Mouse (Mus musculus) liver, postnatal 0 days (tissue): ENCODE measurements at regions not wholly inside any gene's neighbourhood (a gene's known extent, or its start where the extent isn't known, plus 50 kb on each side); places are given as distances from the start of the nearest gene placed in this dataset.

ENCODE experiments used
- ATAC-seq: fragments of 200-750 bp; cut with Nextera tagmentation; 2 replicates; pipeline ENCODE4 v1.8.0; 2017; ENCODE audit warnings: mild to moderate bottlenecking, moderate library complexity
- DNase-seq: peaks from one replicate; pipeline ENCODE4 v3.0.0-alpha.2; 2016
- H3K27ac ChIP-seq: fragments of 300-500 bp; sonication (generic); 2 replicates; pipeline ENCODE4 v1.5.1; 2014; ENCODE audit warnings: antibody characterized with exemption, moderate library complexity, mild to moderate bottlenecking, low read depth
- H3K27me3 ChIP-seq: fragments of 300-500 bp; sonication (generic); 2 replicates; pipeline ENCODE4 v1.6.1; 2014; ENCODE audit warnings: low read length, control low read depth, mixed read lengths; ENCODE audit not compliant: insufficient read depth
- H3K36me3 ChIP-seq: fragments of 300-500 bp; sonication (generic); replicated peaks from 2 replicates; pipeline ENCODE4 v1.6.1; 2014; ENCODE audit warnings: mild to moderate bottlenecking, control low read depth, low read length, moderate library complexity, mixed read lengths; ENCODE audit not compliant: insufficient read depth
- H3K4me1 ChIP-seq: fragments of 300-500 bp; sonication (generic); 2 replicates; pipeline ENCODE4 v1.6.1; 2014; ENCODE audit warnings: antibody characterized with exemption, mild to moderate bottlenecking, control low read depth; ENCODE audit not compliant: insufficient read depth
- H3K4me2 ChIP-seq: fragments of 300-500 bp; sonication (generic); 2 replicates; pipeline ENCODE4 v1.6.1; 2014; ENCODE audit warnings: low read depth, mild to moderate bottlenecking, low read length, moderate library complexity, mixed read lengths
- H3K4me3 ChIP-seq: fragments of 300-500 bp; sonication (generic); 2 replicates; pipeline ENCODE4 v1.5.1; 2014; ENCODE audit warnings: low read depth, low read length
- H3K9ac ChIP-seq: fragments of 300-500 bp; sonication (generic); replicated peaks from 2 replicates; pipeline ENCODE4 v1.6.1; 2014; ENCODE audit warnings: mild to moderate bottlenecking, moderate library complexity
- H3K9me3 ChIP-seq: fragments of 300-500 bp; sonication (generic); 2 replicates; pipeline ENCODE4 v1.6.1; 2016; ENCODE audit warnings: mild to moderate bottlenecking, control low read depth, low read length, mixed read lengths
- CTCF ChIP-seq: sonication (generic); IDR thresholded peaks from 2 replicates; pipeline ENCODE4 v1.5.1; 2016; ENCODE audit warnings: antibody characterized with exemption, low read depth
- EP300 ChIP-seq: IDR thresholded peaks from 2 replicates; pipeline ENCODE4 v1.6.1; 2016; ENCODE audit warnings: antibody characterized with exemption, low read depth, mild to moderate bottlenecking
- WGBS: fragments of 180-500 bp; shearing (Covaris S2); extraction: QIAGEN DNeasy Blood & Tissue Kit; methylation state at CpG from one replicate; pipeline ENCODE4 v1.1.7; 2014; ENCODE audit not compliant: insufficient replicate concordance; 5-methylcytosine and 5-hydroxymethylcytosine counted together

DNA sequence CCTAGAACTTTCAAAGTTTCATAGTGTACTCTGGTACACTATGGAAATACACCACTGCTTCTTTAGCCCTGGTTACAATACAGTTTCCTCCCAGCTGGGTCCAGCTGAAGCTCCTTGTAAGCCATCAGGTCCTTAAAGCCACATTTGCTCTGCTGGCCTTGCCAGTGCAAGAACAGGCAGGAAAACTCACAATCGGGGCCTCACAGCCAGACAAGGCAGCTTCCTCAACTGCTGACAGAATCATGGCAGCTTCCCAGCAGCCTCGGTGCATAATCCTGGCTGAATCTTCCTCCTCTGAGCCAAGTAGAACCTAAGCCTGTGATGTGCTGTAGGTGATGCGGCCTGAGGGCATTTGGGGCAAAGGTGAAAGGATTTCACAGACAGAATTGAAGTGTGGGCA lies 320.5 kb upstream of the Zmiz1 start:
- Histone ChIP-seq H3K9ac (no peak overlapping the region), H3K9me3 (no peaks in the 10 kb centered on the region), H3K27ac (no peak overlapping the region), H3K36me3 (no peaks in the 10 kb centered on the region), H3K4me2 (no peak overlapping the region), H3K4me1 (no peaks in the 10 kb centered on the region), H3K27me3 (no peaks in the 10 kb centered on the region), H3K4me3 (no peak overlapping the region)
- ATAC-seq (no peak), DNase-seq (no peak)
- WGBS, result 37% methylated on average over 3 of the region's 3 CpGs
- TF ChIP-seq EP300 (no peak), CTCF (no peak)

DNA sequence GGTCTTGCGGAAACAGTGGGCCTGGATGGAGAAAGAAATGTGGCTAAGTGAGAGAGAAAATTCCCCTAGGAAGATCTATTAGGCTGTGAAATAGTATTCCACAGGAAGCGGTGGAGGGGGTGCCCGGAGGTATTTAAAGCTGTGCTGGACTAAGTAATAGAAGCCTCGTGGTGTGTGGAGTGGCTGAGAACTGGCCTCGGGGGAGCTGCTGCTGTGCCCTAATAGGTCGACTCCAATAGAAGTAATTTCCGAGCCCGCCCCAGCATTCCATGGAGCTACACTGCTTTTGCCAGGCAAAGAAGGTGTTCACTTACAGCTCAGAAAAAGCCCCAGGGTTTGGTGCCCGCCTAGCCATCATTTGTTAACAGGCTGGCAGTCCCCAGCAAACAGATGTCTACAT lies 317.1 kb upstream of the Zmiz1 start:
- no peak overlapping the region for H3K9ac ChIP-seq
- no peaks in the 10 kb centered on the region for H3K9me3 ChIP-seq
- TF ChIP-seq CTCF (no peak), EP300 (no peak)
- no peaks in the 10 kb centered on the region for H3K36me3 ChIP-seq
- H3K4me2 ChIP-seq, result no peak overlapping the region
- 69% methylated on average over 9 of the region's 9 CpGs for WGBS
- no peaks in the 10 kb centered on the region for H3K27me3 ChIP-seq
- no peak overlapping the region for H3K4me3 ChIP-seq
- DNase-seq, result no peak
- H3K27ac ChIP-seq, result no peak overlapping the region
- ATAC-seq, result no peak
- H3K4me1 ChIP-seq, result no peaks in the 10 kb centered on the region

DNA sequence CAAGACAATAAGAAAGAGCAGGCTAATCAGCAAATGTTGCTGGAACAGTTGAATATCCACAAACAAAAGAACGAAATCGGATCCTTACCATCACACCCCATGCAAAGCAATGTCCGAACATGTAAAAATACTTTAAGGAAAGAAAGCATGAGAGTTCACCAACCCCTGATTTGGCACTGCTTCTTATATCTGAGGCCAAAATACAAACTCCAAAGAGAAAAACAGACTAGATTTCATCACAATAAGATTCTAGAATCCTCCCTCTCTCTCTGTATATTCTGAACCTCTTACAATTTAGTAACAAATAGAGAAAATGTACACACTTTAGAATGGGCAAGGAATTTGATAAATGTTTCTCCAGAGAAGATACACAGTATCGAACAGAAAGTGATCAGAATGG lies 315.9 kb upstream of the Zmiz1 start:
- 76% methylated on average over 4 of the region's 4 CpGs for WGBS
- Histone ChIP-seq H3K4me2 (no peak overlapping the region), H3K4me3 (no peak overlapping the region), H3K27ac (no peak overlapping the region), H3K27me3 (no peaks in the 10 kb centered on the region), H3K4me1 (no peaks in the 10 kb centered on the region), H3K9me3 (no peaks in the 10 kb centered on the region), H3K36me3 (no peaks in the 10 kb centered on the region), H3K9ac (no peak overlapping the region)
- DNase-seq (no peak), ATAC-seq (no peak)
- TF ChIP-seq EP300 (no peak), CTCF (no peak)

DNA sequence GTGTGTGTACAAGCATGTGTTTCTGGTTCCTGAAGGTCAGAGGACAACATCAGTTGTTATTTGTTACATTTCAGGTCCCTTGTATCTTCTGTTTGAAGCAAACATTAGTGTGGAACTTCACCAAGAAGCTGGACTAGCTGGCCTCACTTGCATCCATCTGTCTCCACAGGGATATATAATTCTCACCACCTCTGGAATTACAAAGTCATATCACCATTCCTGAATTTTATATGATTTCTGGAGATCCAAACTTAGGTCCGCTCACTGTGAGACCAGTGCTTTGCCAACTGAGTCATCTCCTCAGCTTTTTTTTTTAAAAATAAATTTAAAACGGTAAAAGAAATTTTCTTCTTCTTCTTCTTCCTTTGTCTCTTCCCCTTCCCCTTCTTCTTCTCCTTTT lies 311.3 kb upstream of the Zmiz1 start:
- Histone ChIP-seq H3K27me3 (no peaks in the 10 kb centered on the region), H3K4me1 (no peaks in the 10 kb centered on the region), H3K4me2 (no peak overlapping the region), H3K36me3 (no peaks in the 10 kb centered on the region), H3K9me3 (no peaks in the 10 kb centered on the region), H3K9ac (no peak overlapping the region), H3K4me3 (no peak overlapping the region), H3K27ac (no peak overlapping the region)
- ATAC-seq (no peak), DNase-seq (no peak)
- 71% methylated on average over 2 of the region's 2 CpGs for WGBS
- TF ChIP-seq EP300 (no peak), CTCF (no peak)

DNA sequence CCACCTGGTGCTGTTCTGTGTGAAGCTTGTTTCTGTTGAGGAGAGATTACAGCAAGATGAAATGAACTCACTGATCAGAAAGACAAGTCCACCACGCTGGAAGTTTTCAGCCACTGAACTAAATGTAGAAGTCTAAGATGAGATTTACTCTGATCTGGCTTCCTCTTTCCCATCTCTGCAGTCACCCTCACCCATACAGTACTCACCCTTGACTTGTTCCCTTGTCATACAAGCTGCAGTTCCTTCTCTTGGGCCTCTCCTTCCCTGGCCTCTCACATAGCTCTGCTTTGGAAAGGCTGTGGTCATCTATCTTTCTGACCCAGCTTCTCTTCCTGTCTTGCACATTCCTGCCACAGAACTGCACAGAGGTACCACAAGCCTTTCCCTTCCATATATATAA lies 308.0 kb upstream of the Zmiz1 start:
- Histone ChIP-seq H3K4me2 (no peak overlapping the region), H3K9me3 (no peaks in the 10 kb centered on the region), H3K4me1 (no peaks in the 10 kb centered on the region), H3K9ac (no peak overlapping the region), H3K4me3 (no peak overlapping the region), H3K27me3 (no peaks in the 10 kb centered on the region), H3K27ac (no peak overlapping the region), H3K36me3 (no peaks in the 10 kb centered on the region)
- no peak for DNase-seq
- TF ChIP-seq EP300, result no peak
- peak; percentile 11; the same call in 1 of the 2 replicates for TF ChIP-seq CTCF
- 17% methylated on average over 1 of the region's 1 CpGs for WGBS
- no peak for ATAC-seq

DNA sequence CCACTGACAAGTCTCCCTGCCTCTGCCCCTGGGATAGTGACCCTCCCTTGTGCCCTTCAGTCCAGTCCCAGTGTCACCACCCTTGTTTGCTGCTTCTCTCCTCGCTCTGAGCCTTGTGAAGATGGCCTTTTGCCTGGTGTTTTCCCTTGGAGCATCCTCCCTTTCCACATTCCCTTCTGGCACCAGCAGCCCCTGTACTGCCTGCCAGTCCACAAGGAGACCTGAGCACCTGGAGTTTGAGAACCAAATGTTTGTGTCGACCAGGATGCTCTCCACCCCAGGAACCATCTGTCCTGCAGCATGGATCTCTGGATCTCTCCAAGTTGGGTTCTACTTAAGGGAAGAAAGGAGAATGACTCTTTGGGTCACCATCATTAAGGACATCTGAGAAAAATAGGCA lies 307.5 kb upstream of the Zmiz1 start:
- no peak overlapping the region for H3K4me3 ChIP-seq
- DNase-seq (no peak), ATAC-seq (no peak)
- no peaks in the 10 kb centered on the region for H3K4me1 ChIP-seq
- no peak overlapping the region for H3K9ac ChIP-seq
- H3K4me2 ChIP-seq, result no peak overlapping the region
- H3K27me3 ChIP-seq, result no peaks in the 10 kb centered on the region
- no peaks in the 10 kb centered on the region for H3K36me3 ChIP-seq
- 66% methylated on average over 2 of the region's 2 CpGs for WGBS
- H3K27ac ChIP-seq, result no peak overlapping the region
- no peaks in the 10 kb centered on the region for H3K9me3 ChIP-seq
- TF ChIP-seq EP300 (no peak), CTCF (no peak)

DNA sequence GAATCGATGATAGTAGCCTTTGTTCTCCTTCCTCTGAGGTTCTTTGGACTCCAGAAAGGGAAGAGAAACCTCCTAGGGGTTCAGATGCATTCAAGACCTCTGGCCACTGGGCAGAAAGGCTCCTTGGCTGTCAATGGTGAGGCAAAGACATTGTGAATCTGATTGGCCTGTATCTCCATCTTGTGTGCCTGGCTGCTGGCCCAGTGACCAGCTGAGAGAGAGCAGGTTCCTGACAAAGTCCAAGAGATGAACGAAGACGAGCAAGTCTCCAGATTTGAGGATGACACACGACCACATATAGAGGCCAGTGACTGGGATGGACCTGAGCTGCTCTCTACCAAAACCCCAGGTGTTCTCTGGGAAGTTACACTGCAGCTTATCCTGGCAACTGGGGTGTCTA lies 305.4 kb upstream of the Zmiz1 start:
- DNase-seq, result no peak
- Histone ChIP-seq H3K4me1 (no peaks in the 10 kb centered on the region), H3K36me3 (no peaks in the 10 kb centered on the region), H3K27me3 (no peaks in the 10 kb centered on the region), H3K27ac (no peak overlapping the region), H3K4me2 (no peak overlapping the region), H3K4me3 (no peak overlapping the region), H3K9ac (no peak overlapping the region), H3K9me3 (no peaks in the 10 kb centered on the region)
- TF ChIP-seq CTCF (no peak), EP300 (no peak)
- WGBS, result 69% methylated on average over 4 of the region's 4 CpGs
- no peak for ATAC-seq
